In genomic region chr7:122806531-122806930, GRCm38 (mm10) we compare ENCODE assay signal across 17 mouse cellular contexts.
"Had no signal": no experiment of that assay in that cellular context is flagged by ENCODE, and none has a peak within 500 bp of the region (broad histone marks: within the 10 kb centered on the region; RNA-seq: fewer than 3 reads in every experiment).

No protein-coding gene starts in this region.

- H3K36me3 ChIP-seq: neural tube, embryonic 12.5 days; neural tube, embryonic 13.5 days; neural tube, embryonic 15.5 days; stomach, embryonic 15.5 days had no signal

- DNase-seq: retina, postnatal 1 day; right cerebral cortex, adult 18-20 months; right cerebral cortex, postnatal 14 days; right cerebral cortex, postnatal 25 days; right cerebral cortex, postnatal 4 days; spleen, adult 18-20 months; thymus, adult 18-20 months; thymus, adult 2 months; thymus, postnatal 14 days; thymus, postnatal 25 days; thymus, postnatal 36 days; thymus, postnatal 4 days had no signal

- H3K4me1 ChIP-seq: neural tube, embryonic 12.5 days; neural tube, embryonic 13.5 days had no signal

- H3K27me3 ChIP-seq: neural tube, embryonic 12.5 days; neural tube, embryonic 13.5 days; stomach, embryonic 15.5 days had no signal

- H3K9me3 ChIP-seq: neural tube, embryonic 12.5 days; neural tube, embryonic 13.5 days; neural tube, embryonic 15.5 days; stomach, embryonic 15.5 days had no signal

- H3K27ac ChIP-seq: neural tube, embryonic 12.5 days; neural tube, embryonic 13.5 days; neural tube, embryonic 15.5 days; stomach, embryonic 15.5 days; stomach, postnatal 0 days had no signal

- H3K9ac ChIP-seq: neural tube, embryonic 12.5 days; neural tube, embryonic 13.5 days; neural tube, embryonic 15.5 days; stomach, embryonic 15.5 days had no signal

- H3K4me2 ChIP-seq: neural tube, embryonic 12.5 days; neural tube, embryonic 13.5 days; neural tube, embryonic 15.5 days; stomach, embryonic 15.5 days had no signal

- H3K4me3 ChIP-seq: neural tube, embryonic 12.5 days; neural tube, embryonic 13.5 days; neural tube, embryonic 15.5 days; stomach, embryonic 15.5 days had no signal
